Mouse (Mus musculus): ENCODE results near the gene Pcf11.

DNA sequence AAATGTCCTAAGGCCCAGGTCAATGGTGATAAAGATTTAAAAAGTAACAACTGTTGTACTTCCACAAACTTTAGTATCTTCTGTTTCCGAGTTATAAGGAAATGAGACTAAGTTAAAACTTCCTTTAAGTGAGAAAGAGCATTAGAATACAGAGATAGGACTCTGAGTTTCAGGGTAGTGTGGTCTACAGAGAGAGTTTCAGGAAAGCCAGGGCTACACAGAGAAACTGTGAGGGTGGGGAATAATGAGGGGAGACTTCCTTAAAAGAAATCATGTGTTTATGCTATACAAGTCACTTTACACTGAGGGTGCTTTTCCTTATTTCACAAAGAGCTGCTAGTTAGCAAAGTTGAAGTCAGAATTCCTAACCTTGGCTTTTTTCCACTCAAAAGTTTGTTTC, 16.4 kb downstream of the Pcf11 start:
- TF ChIP-seq CTCF (IDR thresholded peaks at IDR 0.05; ENCODE audit: borderline replicate concordance, control insufficient read depth, extremely low read depth, insufficient read depth, low read length, poor library complexity): no peak
- no peak for TF ChIP-seq POLR2A (IDR thresholded peaks at IDR 0.05; ENCODE audit: control insufficient read depth, extremely low read depth, insufficient read depth, low read length, poor library complexity)
